8 mouse cellular contexts compared by ENCODE assay signal in the genomic region with DNA sequence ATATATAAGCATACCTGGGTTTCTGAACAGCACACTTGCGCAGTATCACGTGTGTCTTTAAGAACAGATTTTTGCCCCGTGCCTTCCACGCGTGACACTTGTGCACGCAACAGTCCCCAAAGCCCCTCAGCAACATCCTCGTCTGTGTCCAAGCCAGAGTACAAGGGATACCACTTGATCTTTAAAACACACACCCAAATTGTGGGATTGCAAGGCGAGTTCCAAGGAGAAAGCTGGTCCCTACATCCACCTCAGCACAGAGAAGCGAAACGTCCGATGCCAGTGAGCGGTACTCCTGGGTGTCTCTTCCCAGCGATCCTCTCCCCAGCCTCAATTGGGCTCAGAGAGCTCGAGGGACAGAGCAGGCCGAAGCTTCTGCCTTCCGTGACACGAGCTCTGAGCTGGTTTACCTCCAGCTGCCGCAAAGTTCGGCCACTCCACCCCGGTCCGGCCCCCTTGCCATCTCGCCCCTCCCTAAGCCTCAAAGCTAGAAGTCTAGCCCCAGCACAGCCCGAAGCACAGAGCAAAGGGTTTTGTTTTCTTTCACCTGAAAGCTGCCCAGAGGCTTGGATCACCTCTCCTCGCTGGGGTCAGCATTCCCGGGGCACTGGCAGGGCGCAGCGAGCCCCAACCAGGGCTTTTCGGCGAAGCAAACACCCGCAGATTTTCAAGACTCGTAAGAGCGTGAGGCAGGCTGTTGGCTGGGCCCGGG. TPM values are rescaled to one million over a fixed set of nuclear protein-coding genes. Genes with fewer than 3 reads are reported as not detected.
DNase-seq lines count a peak whose midpoint lies in the region; ATAC-seq and TF ChIP-seq lines count a peak whose summit lies in the region.

No protein-coding gene starts in this region.

- H3K27ac ChIP-seq in lung, postnatal 0 days (ENCODE audit: low read length): no peak overlapping the region
- no peak overlapping the region for H3K27ac ChIP-seq in forebrain, embryonic 13.5 days
- H3K27ac ChIP-seq in liver, embryonic 11.5 days (ENCODE audit: low read depth, low read length): no peak overlapping the region
- H3K27ac ChIP-seq in stomach, embryonic 16.5 days (ENCODE audit: low read length): no peak overlapping the region

- TF ChIP-seq POLR2A in lung, adult 2 months (IDR thresholded peaks at IDR 0.05; ENCODE audit: borderline replicate concordance, extremely low read depth, low read depth, low read length): no peak

- no peak for ATAC-seq in lung, postnatal 0 days
- ATAC-seq in forebrain, embryonic 13.5 days: no peak
- ATAC-seq in liver, embryonic 11.5 days (replicated peaks; ENCODE audit: low FRiP score): no peak
- no peak for ATAC-seq in stomach, embryonic 16.5 days (ENCODE audit: insufficient read depth, low FRiP score)

- 2% methylated on average over 33 of the region's 33 CpGs for WGBS in lung, postnatal 0 days
- 2% methylated on average over 33 of the region's 33 CpGs for WGBS in forebrain, embryonic 13.5 days
- 3% methylated on average over 33 of the region's 33 CpGs for WGBS in liver, embryonic 11.5 days
- WGBS in stomach, embryonic 16.5 days: 2% methylated on average over 33 of the region's 33 CpGs
- 5% methylated on average over 33 of the region's 33 CpGs for WGBS in lung, adult 2 months

- H3K4me2 ChIP-seq in lung, postnatal 0 days (replicated peaks; ENCODE audit: low read depth, low read length): peak overlapping the region; percentile 67
- H3K4me2 ChIP-seq in forebrain, embryonic 13.5 days: peak overlapping the region; percentile 74
- H3K4me2 ChIP-seq in liver, embryonic 11.5 days: peak overlapping the region; percentile 68
- peak overlapping the region; percentile 70 for H3K4me2 ChIP-seq in stomach, embryonic 16.5 days (ENCODE audit: low read depth, low read length)

- peaks cover 17% of the 10 kb centered on the region for H3K4me1 ChIP-seq in lung, postnatal 0 days (ENCODE audit: insufficient read depth, low read depth, low read length)
- H3K4me1 ChIP-seq in forebrain, embryonic 13.5 days: peaks cover 33% of the 10 kb centered on the region
- H3K4me1 ChIP-seq in liver, embryonic 11.5 days (replicated peaks; ENCODE audit: control insufficient read depth, insufficient read depth, low read length): 0 out of 2 replicates have a peak, but pooled peaks cover 2% of the 10 kb centered on the region
- peaks cover 25% of the 10 kb centered on the region for H3K4me1 ChIP-seq in stomach, embryonic 16.5 days (ENCODE audit: control insufficient read depth, insufficient read depth, low read length)
- peaks cover 11% of the 10 kb centered on the region for H3K4me1 ChIP-seq in lung, adult 2 months (ENCODE audit: control insufficient read depth, insufficient read depth, low read length)

- H3K9ac ChIP-seq in lung, postnatal 0 days (replicated peaks; ENCODE audit: low read depth): no peak overlapping the region
- 0 out of 2 replicates have a peak overlapping the region, but pooled peaks have one; percentile 58 for H3K9ac ChIP-seq in forebrain, embryonic 13.5 days
- no peak overlapping the region for H3K9ac ChIP-seq in liver, embryonic 11.5 days (ENCODE audit: low read depth, low read length)
- H3K9ac ChIP-seq in stomach, embryonic 16.5 days (ENCODE audit: low read length): no peak overlapping the region

- no peaks in the 10 kb centered on the region for H3K9me3 ChIP-seq in lung, postnatal 0 days (ENCODE audit: low read length)
- H3K9me3 ChIP-seq in forebrain, embryonic 13.5 days (replicated peaks): no peaks in the 10 kb centered on the region
- no peaks in the 10 kb centered on the region for H3K9me3 ChIP-seq in liver, embryonic 11.5 days (ENCODE audit: control insufficient read depth, low read length)
- H3K9me3 ChIP-seq in stomach, embryonic 16.5 days (replicated peaks; ENCODE audit: control insufficient read depth, low read length): no peaks in the 10 kb centered on the region

- H3K4me3 ChIP-seq in lung, postnatal 0 days (ENCODE audit: low read depth, low read length): peak overlapping the region; percentile 39
- peak overlapping the region; percentile 43 for H3K4me3 ChIP-seq in forebrain, embryonic 13.5 days
- H3K4me3 ChIP-seq in liver, embryonic 11.5 days (ENCODE audit: low read depth, low read length): peak overlapping the region; percentile 42
- peak overlapping the region; percentile 42 for H3K4me3 ChIP-seq in stomach, embryonic 16.5 days (replicated peaks; ENCODE audit: low read length)
- no peak overlapping the region for H3K4me3 ChIP-seq in lung, adult 2 months (replicated peaks; ENCODE audit: extremely low read depth, low read depth, low read length)

- no peak for TF ChIP-seq EP300 in lung, postnatal 0 days (IDR thresholded peaks at IDR 0.05)

- TF ChIP-seq CTCF in lung, postnatal 0 days (IDR thresholded peaks at IDR 0.05): no peak
- TF ChIP-seq CTCF in lung, adult 2 months (IDR thresholded peaks at IDR 0.05; ENCODE audit: insufficient read depth, low read length): no peak

- H3K36me3 ChIP-seq in lung, postnatal 0 days (ENCODE audit: insufficient read depth, low read length): no peaks in the 10 kb centered on the region
- H3K36me3 ChIP-seq in forebrain, embryonic 13.5 days (ENCODE audit: poor library complexity, severe bottlenecking): no peaks in the 10 kb centered on the region
- no peaks in the 10 kb centered on the region for H3K36me3 ChIP-seq in liver, embryonic 11.5 days (ENCODE audit: control insufficient read depth, insufficient read depth, low read length)
- H3K36me3 ChIP-seq in stomach, embryonic 16.5 days (ENCODE audit: control insufficient read depth, insufficient read depth, low read length): no peaks in the 10 kb centered on the region

- DNase-seq in lung, postnatal 0 days (ENCODE audit: low spot score): no peak
- no peak for DNase-seq in lung, postnatal 14 days
- peak; percentile 52 for DNase-seq in liver, embryonic 11.5 days (ENCODE audit: low spot score)
- no peak for DNase-seq in right cerebral cortex, postnatal 4 days
- DNase-seq in lung, adult 2 months: no peak
- DNase-seq in cerebellum, postnatal 4 days (ENCODE audit: low spot score in 2 of 2): no peak

- peaks cover 92% of the 10 kb centered on the region for H3K27me3 ChIP-seq in lung, postnatal 0 days (replicated peaks; ENCODE audit: insufficient read depth, low read length)
- H3K27me3 ChIP-seq in forebrain, embryonic 13.5 days: peaks cover 97% of the 10 kb centered on the region
- H3K27me3 ChIP-seq in liver, embryonic 11.5 days (replicated peaks; ENCODE audit: control insufficient read depth, insufficient read depth, low read length): peaks cover 96% of the 10 kb centered on the region
- H3K27me3 ChIP-seq in stomach, embryonic 16.5 days (ENCODE audit: control insufficient read depth, insufficient read depth, low read length): peaks cover 85% of the 10 kb centered on the region

RNA-seq across cellular contexts. Expression of gene Foxl2, which starts 0.5 kb away (rescaled TPM):
- not detected in 2 replicates for polyA plus RNA-seq in lung, postnatal 0 days (2015; fragmentation: Nextera tagmentation; extraction: Ambion mirVana)
- 0.34 TPM in 2 replicates for polyA plus RNA-seq in forebrain, embryonic 13.5 days (2015; fragmentation: Nextera tagmentation; extraction: Ambion mirVana)
- not detected in 2 replicates for polyA plus RNA-seq in liver, embryonic 11.5 days (2014; fragmentation: Nextera tagmentation; extraction: Ambion mirVana)
- polyA plus RNA-seq in stomach, embryonic 16.5 days (2015; fragmentation: Nextera tagmentation; extraction: Ambion mirVana): not detected in 2 replicates
- not detected in 2 replicates for polyA plus RNA-seq in lung, adult 2 months (2012; rRNA removed)

RNA-seq across cellular contexts. Expression of gene Faim, which starts 31.6 kb away (rescaled TPM):
- polyA plus RNA-seq in lung, postnatal 0 days (2015; fragmentation: Nextera tagmentation; extraction: Ambion mirVana): 35.3 and 38.4 TPM in 2 replicates
- polyA plus RNA-seq in forebrain, embryonic 13.5 days (2015; fragmentation: Nextera tagmentation; extraction: Ambion mirVana): 84.6 and 97.0 TPM in 2 replicates
- 44.9 and 47.4 TPM in 2 replicates for polyA plus RNA-seq in liver, embryonic 11.5 days (2014; fragmentation: Nextera tagmentation; extraction: Ambion mirVana)
- 31.7 and 37.9 TPM in 2 replicates for polyA plus RNA-seq in stomach, embryonic 16.5 days (2015; fragmentation: Nextera tagmentation; extraction: Ambion mirVana)
- 5.2 and 6.6 TPM in 2 replicates for polyA plus RNA-seq in lung, adult 2 months (2012; rRNA removed)

RNA-seq across cellular contexts. Expression of gene 7420426K07Rik, which starts 51.6 kb away (rescaled TPM):
- polyA plus RNA-seq in lung, postnatal 0 days (2015; fragmentation: Nextera tagmentation; extraction: Ambion mirVana): not detected in 2 replicates
- not detected in 2 replicates for polyA plus RNA-seq in forebrain, embryonic 13.5 days (2015; fragmentation: Nextera tagmentation; extraction: Ambion mirVana)
- not detected in 2 replicates for polyA plus RNA-seq in liver, embryonic 11.5 days (2014; fragmentation: Nextera tagmentation; extraction: Ambion mirVana)
- polyA plus RNA-seq in stomach, embryonic 16.5 days (2015; fragmentation: Nextera tagmentation; extraction: Ambion mirVana): not detected in 2 replicates
- not detected in 2 replicates for polyA plus RNA-seq in lung, adult 2 months (2012; rRNA removed)
